Mouse (Mus musculus) ovary, postnatal 14 days (tissue): Measurements from ENCODE around the gene Ankrd11.

Experiments
- DNase-seq: peaks from one replicate; pipeline ENCODE4 v3.0.0; 2022; ENCODE audit warnings: low spot score

The Ankrd11 gene

DNA sequence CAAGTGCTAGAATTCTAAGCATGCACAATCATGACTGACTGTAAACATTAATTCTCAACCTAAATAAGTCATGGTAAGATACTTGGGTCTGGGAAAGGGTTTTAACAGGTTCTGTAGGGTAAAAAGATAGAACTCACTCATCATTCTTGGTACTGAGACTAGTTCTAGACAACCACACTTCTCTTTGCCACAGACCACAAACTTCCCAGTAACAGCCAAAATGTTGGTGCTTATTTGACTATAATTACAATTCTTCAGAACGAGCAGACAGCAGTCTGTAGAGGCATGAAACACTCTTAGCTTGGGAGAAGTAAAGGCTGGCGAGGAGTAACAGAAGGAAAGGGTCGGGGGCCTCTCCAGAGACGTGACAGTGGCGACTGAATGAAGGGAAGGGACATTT lies 80.0 kb downstream of the Ankrd11 start:
- no peak for DNase-seq

DNA sequence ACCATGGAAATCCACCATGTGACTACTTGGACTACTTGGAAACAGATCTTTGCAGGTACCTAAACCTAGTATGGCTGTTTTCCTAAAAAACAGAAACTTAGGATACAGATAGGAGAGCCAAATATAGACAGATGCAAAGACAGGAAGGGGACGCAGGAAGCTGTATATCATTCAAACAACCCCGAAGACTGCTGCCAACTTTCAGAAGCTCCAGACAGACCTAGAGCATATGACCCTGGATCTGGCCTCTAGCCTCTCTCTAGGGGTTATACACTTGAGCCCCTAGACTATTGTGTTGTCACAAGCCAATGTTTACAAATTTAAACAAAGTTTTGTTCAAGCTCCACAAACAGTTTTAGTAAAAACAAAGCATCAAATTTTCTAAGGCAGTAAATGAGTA lies 80.6 kb downstream of the Ankrd11 start:
- DNase-seq = no peak

DNA sequence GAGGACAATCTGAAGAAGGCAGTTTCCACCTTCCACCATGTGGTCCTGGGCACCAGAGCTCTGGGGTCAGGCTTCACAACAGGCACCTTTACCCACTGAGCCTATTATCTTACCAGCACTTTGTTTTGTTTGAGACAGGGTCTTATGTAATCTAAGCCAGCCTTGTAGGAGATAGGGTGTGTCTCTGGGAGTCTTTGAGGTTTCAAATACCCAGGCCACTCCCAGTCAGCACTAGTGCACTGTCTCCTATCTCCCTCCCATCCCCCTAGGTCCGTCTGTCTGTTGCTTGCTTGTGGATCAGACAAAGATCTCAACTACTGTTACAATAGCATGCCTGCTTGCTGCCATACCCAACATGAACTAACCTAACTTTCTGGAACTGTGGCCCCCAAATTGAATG lies 81.1 kb downstream of the Ankrd11 start:
- DNase-seq = no peak

DNA sequence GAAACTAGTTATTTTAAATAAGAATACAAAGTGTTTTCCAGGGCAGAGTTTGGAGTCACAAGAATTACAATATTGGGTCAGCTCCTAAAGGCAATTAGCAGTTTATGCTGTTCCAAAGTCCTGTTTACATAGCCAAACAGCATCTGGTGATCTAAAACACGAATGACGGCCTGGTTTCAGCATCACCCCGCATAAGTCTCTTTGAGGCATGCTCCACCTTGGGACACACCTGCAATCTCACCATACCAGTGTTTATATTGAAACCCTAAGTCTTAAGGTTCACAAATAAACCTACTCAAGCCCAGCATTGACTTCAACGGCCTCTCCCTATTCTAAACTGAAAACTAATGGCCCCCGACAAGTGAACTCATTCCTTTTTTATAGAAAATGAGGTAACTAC lies 81.8 kb downstream of the Ankrd11 start:
- DNase-seq = no peak

DNA sequence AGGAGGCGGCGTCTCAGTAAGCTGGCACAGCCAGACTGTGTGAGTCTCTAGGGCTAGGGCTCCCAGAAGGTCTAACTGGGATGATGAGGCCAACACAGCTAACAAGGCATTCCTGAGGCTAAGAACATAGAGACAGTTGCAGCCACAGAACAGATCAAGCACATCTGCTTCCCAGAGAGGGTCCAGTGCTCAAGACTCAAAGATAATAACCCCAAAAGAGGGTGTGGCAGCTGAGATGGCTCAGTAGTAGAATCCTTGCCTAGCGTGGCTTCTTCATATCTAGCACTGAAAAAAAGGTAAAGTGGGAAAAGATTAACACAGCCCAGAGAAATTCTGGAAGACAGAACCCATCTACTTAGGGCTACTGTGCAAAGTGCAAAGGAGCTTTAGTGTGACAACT lies 86.1 kb downstream of the Ankrd11 start:
- DNase-seq = no peak

DNA sequence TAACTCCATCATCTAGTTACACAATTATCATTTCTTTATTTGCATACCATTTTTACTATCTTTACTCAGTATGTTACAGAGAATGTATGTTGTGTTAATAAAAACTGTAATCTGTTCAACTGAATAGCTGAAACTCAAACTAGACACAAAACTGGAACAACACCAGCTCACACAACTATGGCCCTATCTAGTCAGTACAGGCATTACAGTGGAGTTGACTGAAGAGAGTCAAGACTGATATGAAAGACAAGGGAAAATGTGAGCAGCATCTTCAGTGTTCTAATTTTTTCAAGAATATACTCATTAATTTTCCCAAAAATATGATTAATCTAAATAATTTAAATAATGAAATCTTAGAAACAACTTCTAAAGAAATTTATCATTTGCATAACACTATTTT lies 86.9 kb downstream of the Ankrd11 start:
- no peak for DNase-seq

DNA sequence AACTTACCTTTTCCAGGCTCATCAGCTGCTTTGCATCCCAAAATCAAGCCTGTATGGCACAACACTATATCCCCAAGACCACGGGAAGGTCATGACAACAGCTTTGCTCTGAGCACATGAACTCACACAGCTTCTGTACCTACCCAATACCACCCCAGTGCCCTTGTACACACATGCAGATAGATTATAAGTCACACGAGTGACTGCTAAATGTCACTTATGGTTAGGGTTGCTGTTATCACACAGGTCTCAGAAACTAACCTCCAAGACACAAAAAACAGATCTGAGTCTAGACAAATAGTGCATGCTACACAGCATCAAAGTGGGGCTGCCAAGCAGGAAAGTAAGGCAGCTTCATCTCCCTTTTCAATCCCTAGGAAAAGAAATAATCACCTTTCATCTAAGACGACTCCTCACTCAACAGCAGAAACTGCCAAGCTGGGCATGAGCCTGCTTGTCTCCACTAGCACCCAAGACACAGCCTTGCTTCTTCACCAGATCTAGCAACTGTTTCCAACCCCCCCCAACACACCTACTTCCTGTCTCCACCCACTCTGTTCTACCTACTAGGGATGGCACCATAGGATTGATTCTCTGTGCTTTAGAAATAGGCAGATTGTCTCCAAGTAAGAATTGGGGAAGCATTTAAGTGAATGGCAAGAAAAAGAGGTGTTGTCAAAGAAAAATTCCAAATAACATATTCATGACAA lies 87.8 kb downstream of the Ankrd11 start:
- DNase-seq = no peak

DNA sequence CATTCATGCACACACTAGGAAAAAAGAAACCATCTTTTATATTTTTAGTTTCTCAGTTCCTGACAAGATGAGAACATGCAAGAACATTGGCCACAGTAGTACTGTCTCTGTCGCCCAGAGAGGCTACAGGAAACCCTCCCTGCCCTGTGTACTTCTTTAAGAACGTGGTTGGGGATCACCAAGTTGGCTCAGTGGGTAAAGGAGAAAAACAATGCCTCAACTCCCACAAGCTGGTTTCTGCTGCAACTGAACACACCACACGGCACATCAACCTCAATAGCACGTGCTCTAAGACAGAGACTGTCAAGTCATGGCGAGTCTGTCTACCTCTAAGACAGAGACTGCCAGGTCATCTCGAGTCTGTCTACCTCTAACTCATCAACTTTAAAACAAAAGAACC lies 89.0 kb downstream of the Ankrd11 start:
- DNase-seq = no peak

DNA sequence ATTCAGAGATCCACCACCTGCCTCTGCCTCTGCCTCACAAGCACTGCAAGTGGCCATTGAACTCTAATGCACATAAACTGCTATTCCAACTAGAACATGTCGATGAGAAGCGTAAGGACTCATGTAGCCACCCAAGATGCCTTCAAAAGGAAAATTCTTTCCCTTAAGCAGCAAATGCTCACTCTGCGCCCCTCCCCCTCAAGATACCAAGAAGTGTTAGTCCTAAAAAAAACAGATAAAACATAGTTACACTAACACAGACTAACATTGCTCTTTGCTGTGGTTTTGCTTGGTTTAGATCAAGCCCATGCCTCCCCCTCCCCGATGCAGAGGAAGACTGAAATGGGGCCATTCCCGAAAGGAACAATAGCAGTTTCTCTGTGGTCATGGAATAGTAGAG lies 90.6 kb downstream of the Ankrd11 start:
- DNase-seq = no peak

DNA sequence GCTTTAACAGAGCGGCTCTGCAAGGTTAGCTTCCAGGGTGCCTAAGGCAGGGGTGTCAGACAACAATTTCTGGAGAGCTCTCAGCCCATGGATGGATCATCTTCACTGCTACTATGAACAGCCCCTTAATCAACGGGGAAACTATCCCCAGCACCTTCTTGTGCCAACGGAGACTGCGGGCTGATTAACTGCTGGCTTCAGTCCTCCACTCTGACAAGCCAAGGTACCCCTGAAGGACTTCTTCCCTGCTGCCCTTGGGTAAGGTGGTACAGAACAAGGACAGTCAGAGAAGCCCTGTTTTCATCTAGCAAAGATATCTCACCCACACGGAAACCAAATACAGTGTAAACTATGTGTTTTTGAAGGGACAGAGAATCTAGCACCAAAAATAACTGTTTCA lies 92.4 kb downstream of the Ankrd11 start:
- DNase-seq = no peak

DNA sequence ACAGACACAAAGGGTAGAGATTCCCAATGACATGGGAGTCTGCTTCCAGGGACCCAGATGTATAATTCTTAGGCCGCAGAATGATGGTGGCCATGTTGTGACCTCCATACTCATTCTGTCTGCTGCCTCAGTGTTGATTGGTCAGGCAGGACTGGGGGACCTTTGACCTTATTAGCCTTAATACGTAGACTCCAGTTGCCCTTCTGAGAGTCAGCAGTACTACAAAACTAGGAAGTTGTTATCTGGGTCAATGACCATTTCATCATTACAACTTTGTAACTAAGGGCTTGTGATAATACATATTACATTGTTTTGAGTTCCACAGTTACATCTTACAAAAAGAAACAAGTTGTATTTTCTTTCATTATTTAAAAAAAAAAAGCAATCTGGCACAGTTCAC lies 96.3 kb downstream of the Ankrd11 start:
- DNase-seq = no peak

DNA sequence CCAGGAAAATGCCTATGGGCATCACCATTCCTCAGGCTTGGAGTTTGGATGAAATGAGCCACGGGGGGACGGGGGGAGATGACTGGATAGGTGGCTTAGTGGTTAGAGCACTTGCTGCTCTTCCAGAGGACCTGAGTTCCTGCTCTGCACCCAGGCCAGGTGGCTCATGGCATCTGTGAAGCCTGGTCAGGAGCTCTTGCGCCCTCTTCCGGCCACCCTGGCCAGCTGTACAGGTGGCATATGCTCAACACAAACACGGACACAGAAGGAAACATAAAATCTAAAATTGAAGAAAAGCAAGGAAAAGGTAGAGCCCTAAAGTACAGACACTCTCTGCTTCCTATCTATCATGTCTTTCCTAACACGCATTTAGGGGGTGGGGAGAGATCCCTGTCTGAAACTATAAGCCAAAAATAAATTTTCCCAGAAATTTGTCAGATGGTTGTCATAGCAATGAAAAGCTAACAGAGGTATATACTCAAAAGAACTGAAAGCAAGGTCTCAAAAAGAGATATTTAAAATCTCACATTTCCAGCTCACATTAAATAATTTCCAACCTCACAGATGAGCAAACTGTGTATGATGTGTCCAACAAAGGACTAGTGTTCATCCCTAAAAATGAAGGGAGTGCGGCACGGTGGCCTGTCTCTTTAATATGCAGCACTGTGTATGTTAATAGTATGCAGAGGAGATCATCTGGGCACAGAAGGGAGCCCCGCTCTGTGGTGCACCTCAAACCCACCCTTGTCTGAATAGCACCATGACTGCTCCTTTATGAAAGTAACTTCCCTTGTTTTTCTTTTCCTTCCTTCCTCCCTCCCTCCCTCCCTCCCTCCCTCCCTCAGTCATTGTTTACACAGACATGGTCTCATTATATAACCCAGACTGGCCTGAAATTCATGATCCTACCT lies 99.0 kb downstream of the Ankrd11 start:
- DNase-seq = no peak

DNA sequence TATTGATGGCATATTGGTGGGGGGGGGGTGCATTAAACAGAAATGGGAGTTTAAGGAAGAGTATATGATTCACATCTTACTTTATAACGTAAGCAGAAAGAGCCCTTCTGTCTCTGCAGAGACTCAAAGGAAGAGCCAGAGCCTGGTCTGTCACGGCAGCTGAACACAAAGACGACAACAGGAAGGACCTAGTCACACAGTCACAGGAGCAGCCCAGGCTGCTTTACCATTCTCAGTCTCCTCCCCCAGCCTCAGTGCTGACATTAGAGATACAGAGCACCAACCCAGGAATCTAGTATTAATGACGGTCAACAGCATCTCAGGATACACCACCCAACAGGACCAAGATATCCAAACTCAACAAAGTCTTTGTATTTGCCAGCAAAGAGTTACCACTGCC lies 103.5 kb downstream of the Ankrd11 start:
- DNase-seq = no peak

DNA sequence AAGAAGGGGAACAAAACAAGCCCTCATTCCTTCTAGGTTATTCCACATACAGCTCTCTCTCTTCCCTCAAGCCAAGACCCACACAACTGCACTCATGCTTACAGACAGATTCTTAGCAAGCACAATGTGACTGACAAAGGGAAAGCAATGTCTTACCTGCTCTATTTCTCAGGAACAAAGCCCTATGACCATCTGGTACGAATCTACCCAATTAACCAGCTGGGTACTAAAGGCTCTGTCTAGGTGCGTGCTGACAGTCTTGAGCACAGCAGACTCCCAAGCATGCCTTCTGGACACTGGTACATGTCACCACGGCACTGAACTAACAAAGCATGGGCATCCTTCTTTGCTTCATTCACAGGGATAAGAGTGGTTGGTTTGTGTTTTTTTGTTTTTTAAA lies 103.9 kb downstream of the Ankrd11 start:
- DNase-seq = no peak

DNA sequence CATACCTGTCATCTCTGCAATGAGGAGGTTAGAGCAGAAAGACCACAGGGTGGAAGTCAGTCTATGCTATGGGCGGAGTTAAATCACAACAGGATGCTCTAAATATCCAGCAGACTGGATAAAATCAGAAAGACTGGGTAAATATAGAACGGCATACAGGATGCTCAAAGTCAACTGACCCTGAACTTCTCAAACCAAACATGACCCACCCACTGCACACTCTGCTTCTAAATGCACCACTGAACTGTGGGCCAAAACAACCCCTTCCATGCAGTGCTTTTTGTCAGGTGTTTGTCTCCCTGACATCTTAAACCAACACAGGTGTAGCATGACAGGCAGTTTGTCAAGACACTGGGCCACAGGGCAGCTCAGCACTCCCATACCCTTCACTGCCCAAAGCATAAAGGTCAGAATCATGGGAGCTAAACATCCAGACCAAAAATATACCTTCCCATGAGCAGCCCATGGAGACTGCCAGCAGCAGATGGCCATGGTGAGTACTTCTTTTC lies 104.5 kb downstream of the Ankrd11 start:
- no peak for DNase-seq

DNA sequence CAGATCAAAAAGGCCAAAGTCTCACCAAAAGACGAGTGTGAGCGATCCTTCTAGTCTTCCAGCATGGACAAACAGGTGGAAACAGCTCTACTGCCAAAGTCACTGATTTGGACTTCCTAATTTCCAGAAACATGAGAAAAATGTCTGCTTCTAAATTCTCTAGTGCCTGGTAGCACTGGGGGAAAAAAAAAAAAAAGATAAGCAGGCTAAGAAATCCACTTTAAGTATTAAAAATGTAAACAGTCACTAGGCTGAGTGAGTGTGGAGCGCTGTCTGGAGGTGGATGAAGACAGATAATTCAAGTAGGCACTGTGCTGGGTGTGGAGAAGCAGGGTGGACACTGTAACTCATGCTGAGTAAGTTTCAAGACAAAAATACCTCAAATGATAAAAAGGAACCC lies 106.2 kb downstream of the Ankrd11 start:
- no peak for DNase-seq

DNA sequence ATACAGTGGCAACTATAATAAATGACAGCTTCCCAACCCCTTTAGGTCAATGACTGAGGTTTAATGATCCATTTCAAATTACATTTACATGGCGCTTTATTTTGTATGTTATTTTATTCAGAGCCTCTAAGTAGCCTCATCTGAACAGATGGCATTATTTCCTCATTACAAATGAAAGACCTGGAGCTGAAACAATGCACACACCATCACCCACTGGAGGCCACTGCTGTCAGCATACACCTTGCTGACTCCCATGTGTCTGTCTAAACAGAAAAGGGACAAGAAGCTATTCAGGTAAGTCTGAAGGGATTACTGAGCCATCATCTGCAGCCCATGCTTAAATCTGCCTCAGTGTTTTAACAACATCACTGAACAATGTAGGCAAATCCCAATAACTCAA lies 107.0 kb downstream of the Ankrd11 start:
- no peak for DNase-seq

DNA sequence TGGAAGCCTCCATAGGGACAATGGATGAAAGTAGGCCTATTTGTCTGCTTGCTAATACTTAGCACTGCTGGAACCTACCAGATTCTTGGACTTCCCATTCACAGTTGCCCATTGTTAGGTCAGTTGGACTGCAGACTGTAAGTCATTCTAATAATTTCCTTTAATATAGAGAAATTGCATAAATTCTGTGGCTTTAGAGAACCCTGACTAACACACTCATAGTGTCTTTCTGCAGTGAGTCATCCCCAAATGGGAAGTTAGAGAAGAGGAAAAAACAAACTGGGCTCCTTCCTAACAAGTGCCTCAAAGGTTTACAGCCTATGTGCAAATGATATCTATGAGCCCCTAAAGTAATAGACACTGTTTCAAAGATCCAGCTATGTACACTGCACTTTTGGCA lies 108.1 kb downstream of the Ankrd11 start:
- DNase-seq = no peak

DNA sequence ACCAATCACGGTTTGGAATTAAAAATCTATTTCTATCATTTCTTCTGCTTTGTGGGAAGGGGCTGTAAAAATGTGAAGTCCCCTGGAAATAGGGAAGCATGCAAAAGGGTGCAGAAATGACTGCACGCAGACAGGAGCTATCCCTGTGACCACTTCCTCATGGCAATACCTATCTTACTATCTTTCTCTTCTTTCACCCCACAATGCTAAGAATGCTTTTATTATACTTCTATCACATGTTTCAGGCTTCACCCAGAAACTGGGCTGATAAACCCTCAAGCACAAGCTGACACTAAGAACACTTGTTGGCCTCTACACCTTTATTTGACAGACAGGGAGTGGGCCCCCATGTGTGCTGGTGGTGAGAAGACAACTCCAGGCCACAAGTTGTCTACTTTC lies 109.5 kb downstream of the Ankrd11 start:
- DNase-seq = no peak

DNA sequence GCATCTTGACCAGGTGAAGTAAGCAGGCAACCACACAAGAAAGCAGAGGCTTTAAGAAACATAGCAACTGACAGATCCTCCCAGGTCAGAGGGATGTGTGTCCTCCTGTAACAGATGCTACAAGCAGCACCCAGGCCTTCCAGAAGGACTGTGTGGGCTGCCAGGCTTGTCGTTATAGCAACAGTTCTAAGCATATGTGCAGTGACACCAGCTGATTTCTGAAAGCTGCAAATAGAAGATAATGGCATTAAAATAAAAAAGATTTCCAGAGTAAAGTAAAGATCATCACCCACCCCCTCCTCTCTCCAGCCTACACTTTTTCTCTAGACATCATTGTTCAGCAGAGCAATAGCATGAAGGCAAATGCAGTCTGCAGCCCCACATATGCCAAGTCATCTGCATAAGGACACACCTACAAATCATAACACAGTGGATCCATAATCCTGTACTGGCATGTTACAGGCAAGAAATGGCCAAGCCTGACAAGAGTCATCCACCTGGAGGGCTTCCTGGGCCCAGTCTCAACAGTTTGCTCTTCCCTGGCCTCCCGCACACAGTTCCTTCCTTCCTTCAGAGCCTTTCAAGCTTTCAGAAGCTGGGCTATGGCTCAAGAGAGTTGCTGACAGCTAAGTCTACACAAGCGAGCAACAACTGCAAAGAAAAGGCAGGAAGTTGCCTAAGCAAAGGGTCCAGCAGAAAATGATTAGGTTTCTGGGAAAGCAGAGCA lies 110.1 kb downstream of the Ankrd11 start:
- no peak for DNase-seq

DNA sequence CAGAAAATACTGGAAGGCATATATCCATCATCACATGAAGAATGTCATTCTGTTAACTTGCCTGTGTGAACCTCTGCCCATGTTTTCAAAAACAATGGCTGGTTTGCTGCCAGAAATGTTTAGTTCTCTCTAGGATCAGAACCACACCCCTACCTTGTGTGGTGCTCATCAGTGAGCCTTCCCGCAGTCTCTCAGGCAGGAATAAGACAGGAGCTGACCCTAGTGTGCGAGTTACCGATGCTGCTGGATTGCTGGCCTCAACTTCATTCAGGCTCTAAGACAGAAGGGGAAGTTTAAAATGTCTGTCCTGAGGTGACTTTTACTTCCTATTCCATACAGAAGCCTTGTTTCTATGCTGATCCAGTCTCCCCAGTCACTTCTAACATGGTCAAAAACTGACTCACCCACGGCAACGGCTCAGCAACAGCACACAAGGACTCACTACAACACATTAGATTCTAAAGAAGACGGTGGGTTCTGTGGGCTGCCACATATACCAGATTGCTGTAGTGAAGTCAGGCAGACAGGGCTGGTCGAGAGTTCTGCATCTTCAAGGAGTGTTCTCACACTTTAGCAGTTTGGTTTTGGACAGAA lies 113.3 kb downstream of the Ankrd11 start:
- no peak for DNase-seq

DNA sequence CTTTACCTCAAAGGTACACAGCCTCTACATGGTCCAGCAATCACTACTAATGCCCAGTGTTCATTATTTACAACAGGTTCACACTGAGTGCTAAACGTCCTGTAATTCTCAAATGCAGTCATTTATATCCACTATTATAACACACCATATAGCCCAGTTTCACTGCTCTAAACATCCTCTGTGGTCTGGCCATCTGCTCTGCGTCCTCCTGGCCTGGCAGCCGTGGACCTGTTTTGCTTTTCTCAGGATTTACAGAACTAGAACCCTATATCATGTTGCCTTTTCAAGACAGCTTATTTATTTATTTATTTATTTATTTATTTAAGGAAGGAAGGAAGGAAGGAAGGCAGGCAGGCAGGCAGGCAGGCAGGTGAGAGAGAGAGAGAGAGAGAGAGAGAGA lies 114.2 kb downstream of the Ankrd11 start:
- DNase-seq = no peak
